In the genomic region with DNA sequence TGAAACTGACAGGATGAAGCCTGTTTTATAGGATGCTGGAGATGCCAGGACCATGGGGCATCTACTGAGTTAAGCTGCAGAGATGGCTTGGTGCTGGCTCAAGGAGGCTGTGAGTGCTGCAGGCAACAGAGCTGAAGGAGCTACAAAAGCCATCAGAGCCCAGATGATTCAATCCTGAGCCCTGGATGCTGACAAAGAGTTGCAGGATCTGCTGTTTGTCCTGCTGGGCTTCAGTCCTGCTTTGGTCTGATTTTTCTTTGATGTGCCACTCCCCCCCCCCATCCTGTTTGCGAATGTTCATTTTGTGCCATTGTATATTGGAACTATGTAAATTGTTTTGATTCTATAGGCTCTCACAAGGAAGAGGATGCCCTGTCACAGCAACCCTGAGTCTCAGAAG, we compare ENCODE assay signal across 46 mouse cellular contexts. TPM values are rescaled to one million over a fixed set of nuclear protein-coding genes. Genes with fewer than 3 reads are reported as not detected.
"Had no signal": no experiment of that assay in that cellular context is flagged by ENCODE, and none has a peak within 500 bp of the region (broad histone marks: within the 10 kb centered on the region; RNA-seq: fewer than 3 reads in every experiment).

No protein-coding gene starts in this region.

- H3K9ac ChIP-seq: heart, embryonic 12.5 days; heart, embryonic 13.5 days; heart, embryonic 15.5 days; hindbrain, embryonic 12.5 days; hindbrain, embryonic 13.5 days; hindbrain, embryonic 14.5 days; hindbrain, embryonic 15.5 days; intestine, embryonic 15.5 days; kidney, embryonic 15.5 days had no signal

- ATAC-seq: hindbrain, embryonic 16.5 days; hindbrain, postnatal 0 days; inflammation-experienced regulatory T-cells, adult 6 months; intestine, embryonic 15.5 days; intestine, embryonic 16.5 days; intestine, postnatal 0 days had no signal

- H3K4me1 ChIP-seq: heart, embryonic 10.5 days; heart, embryonic 12.5 days; heart, embryonic 13.5 days; heart, embryonic 15.5 days; hindbrain, embryonic 10.5 days; hindbrain, embryonic 12.5 days; hindbrain, embryonic 13.5 days; hindbrain, embryonic 15.5 days; intestine, embryonic 15.5 days; kidney, embryonic 15.5 days had no signal

- H3K27ac ChIP-seq: heart, embryonic 10.5 days; heart, embryonic 13.5 days; heart, embryonic 15.5 days; hindbrain, embryonic 10.5 days; hindbrain, embryonic 12.5 days; hindbrain, embryonic 13.5 days; hindbrain, embryonic 14.5 days; hindbrain, embryonic 15.5 days; hindbrain, postnatal 0 days; intestine, embryonic 15.5 days; kidney, embryonic 15.5 days; kidney, postnatal 0 days; layer of hippocampus, adult 2 months had no signal

- H3K36me3 ChIP-seq: heart, embryonic 10.5 days; heart, embryonic 12.5 days; heart, embryonic 13.5 days; heart, embryonic 15.5 days; hindbrain, embryonic 10.5 days; hindbrain, embryonic 12.5 days; hindbrain, embryonic 13.5 days; hindbrain, embryonic 15.5 days; intestine, embryonic 15.5 days; kidney, embryonic 15.5 days had no signal

- H3K9me3 ChIP-seq: heart, embryonic 10.5 days; heart, embryonic 13.5 days; heart, embryonic 15.5 days; hindbrain, embryonic 13.5 days; hindbrain, embryonic 15.5 days; intestine, embryonic 15.5 days had no signal

- H3K4me3 ChIP-seq: heart, embryonic 10.5 days; heart, embryonic 12.5 days; heart, embryonic 13.5 days; heart, embryonic 15.5 days; hindbrain, embryonic 10.5 days; hindbrain, embryonic 12.5 days; hindbrain, embryonic 13.5 days; hindbrain, embryonic 15.5 days; intestine, embryonic 15.5 days; kidney, embryonic 15.5 days; layer of hippocampus, adult 2 months had no signal

- DNase-seq: heart, postnatal 10 days; heart, postnatal 36 days; heart, postnatal 4 days; kidney, adult 11 months; kidney, adult 18-20 months; kidney, adult 2 months; kidney, adult 8-10 months; kidney, adult 9 months; kidney, postnatal 10 days; kidney, postnatal 14 days; kidney, postnatal 25 days; kidney, postnatal 36 days; kidney, postnatal 4 days; layer of hippocampus, adult 9-11 months; layer of hippocampus, postnatal 36 days had no signal

- H3K4me2 ChIP-seq: heart, embryonic 11.5 days; heart, embryonic 12.5 days; heart, embryonic 13.5 days; heart, embryonic 15.5 days; hindbrain, embryonic 12.5 days; hindbrain, embryonic 13.5 days; hindbrain, embryonic 14.5 days; hindbrain, embryonic 15.5 days; intestine, embryonic 15.5 days; kidney, embryonic 15.5 days had no signal

RNA-seq across cellular contexts. Expression of a gene that starts 29.9 kb away (rescaled TPM):
- total RNA-seq: heart, postnatal 10 days; heart, postnatal 25 days; heart, postnatal 36 days; heart, postnatal 4 days; hematopoietic stem cell, adult 5-6 weeks; layer of hippocampus, adult 18-20 months; layer of hippocampus, adult 2 months; layer of hippocampus, postnatal 25 days; left cerebral cortex, adult 18-20 months had no signal
- polyA plus RNA-seq: heart, embryonic 13.5 days; heart, embryonic 14.5 days; heart, embryonic 15.5 days; heart, embryonic 16.5 days; heart, postnatal 0 days; inflammation-experienced regulatory T-cells, adult 6 months; intestine, embryonic 14.5 days; intestine, embryonic 15.5 days; intestine, embryonic 16.5 days; intestine, postnatal 0 days; kidney, embryonic 14.5 days; kidney, embryonic 16.5 days; kidney, postnatal 0 days; large intestine, adult 2 months had no signal
